Mouse (Mus musculus): Measurements from ENCODE around the gene Ccdc181. TPM values are rescaled to one million over a fixed set of nuclear protein-coding genes. Genes with fewer than 3 reads are reported as not detected.

Ccdc181 gene
- total and polyA plus RNA-seq, 3 experiments = 8.8 to 12.1 (median 10.6) TPM

- in situ Hi-C loops (cut with MboI; ENCODE audit: low pct_ligation_motif_present, low pct_unique_long_range_greater_than_20kb, low sequenced_read_pairs) (loop anchor here (25.0 kb wide), 1 partner anchor 792 kb away; no protein-coding TSS in a partner anchor), dilution Hi-C loops (cut with MboI; ENCODE audit: extremely low pct_ligation_motif_present, extremely low pct_unique_long_range_greater_than_20kb, low sequenced_read_pairs) (no loop called here)
- H3K4me3 ChIP-seq (replicated peaks in 1 of 3; ENCODE audit: low read depth in 2 of 3, low read length in 2 of 3, poor library complexity in 1 of 3) = no peak overlapping the region
Observed at GRCm38 (mm10) chr1:164320731-164321130, 45.3 kb downstream of the Ccdc181 start.

GRCm38 (mm10) chr1:164321408-164321807 is 46.0 kb downstream of the Ccdc181 start:
- TF ChIP-seq E2F4 (IDR thresholded peaks at IDR 0.05; ENCODE audit: insufficient replicate concordance, low read depth, low read length) (no peak), CTCF (conservative IDR thresholded peaks at IDR 0.05 in 1 of 2, IDR thresholded peaks at IDR 0.05 in 1 of 2; ENCODE audit: low read depth in 2 of 2, low read length in 2 of 2) (no peak), KAT2A (IDR thresholded peaks at IDR 0.05; ENCODE audit: insufficient replicate concordance, low read length) (no peak), ZC3H11A (IDR thresholded peaks at IDR 0.05; ENCODE audit: low read depth, low read length) (no peak), MEF2A (IDR thresholded peaks at IDR 0.05; ENCODE audit: borderline replicate concordance, low read depth, low read length) (no peak), NRF1 (IDR thresholded peaks at IDR 0.05; ENCODE audit: low read depth, low read length) (no peak), CHD1 (IDR thresholded peaks at IDR 0.05; ENCODE audit: low read depth, low read length) (no peak), MAZ (IDR thresholded peaks at IDR 0.05; ENCODE audit: low read depth, low read length) (no peak), MAX (IDR thresholded peaks at IDR 0.05; ENCODE audit: low read length) (no peak), POLR2AphosphoS2 (IDR thresholded peaks at IDR 0.05; ENCODE audit: low read depth, low read length) (no peak), ETS1 (conservative IDR thresholded peaks at IDR 0.05; ENCODE audit: low read depth, low read length) (no peak), CHD2 (IDR thresholded peaks at IDR 0.05; ENCODE audit: low read length) (no peak), ZMIZ1 (IDR thresholded peaks at IDR 0.05; ENCODE audit: low read depth, low read length) (no peak), NELFE (IDR thresholded peaks at IDR 0.05; ENCODE audit: low read depth, low read length) (no peak), USF2 (conservative IDR thresholded peaks at IDR 0.05; ENCODE audit: low read depth, low read length) (no peak), MXI1 (IDR thresholded peaks at IDR 0.05; ENCODE audit: low read depth, low read length) (no peak), SMC3 (IDR thresholded peaks at IDR 0.05; ENCODE audit: low read depth, low read length) (no peak), RAD21 (IDR thresholded peaks at IDR 0.05; ENCODE audit: low read depth, low read length) (no peak), HCFC1 (IDR thresholded peaks at IDR 0.05; ENCODE audit: low read depth, low read length) (no peak), EP300 (IDR thresholded peaks at IDR 0.05; ENCODE audit: low read length) (no peak)
- no peak for DNase-seq (ENCODE audit: extremely low read depth)
- dilution Hi-C loops (cut with MboI; ENCODE audit: extremely low pct_ligation_motif_present, extremely low pct_unique_long_range_greater_than_20kb, low sequenced_read_pairs) = no loop called here
- in situ Hi-C loops (cut with MboI; ENCODE audit: low pct_ligation_motif_present, low pct_unique_long_range_greater_than_20kb, low sequenced_read_pairs) = loop anchor here (25.0 kb wide), 1 partner anchor 791 kb away; no protein-coding TSS in a partner anchor
- H3K79me2 ChIP-seq (replicated peaks; ENCODE audit: control insufficient read depth, extremely low read depth, insufficient read depth, poor library complexity, severe bottlenecking) = no peaks in the 10 kb centered on the region
- H3K4me3 ChIP-seq (replicated peaks in 1 of 3; ENCODE audit: low read depth in 2 of 3, low read length in 2 of 3, poor library complexity in 1 of 3) = no peak overlapping the region
- peaks cover 4 to 31% of the 10 kb centered on the region in 2 experiments for H3K36me3 ChIP-seq (replicated peaks in 1 of 2; ENCODE audit: control insufficient read depth in 1 of 2, insufficient read depth in 1 of 2, low read length in 1 of 2)
- H3K9ac ChIP-seq (ENCODE audit: insufficient read depth, low read depth) = no peak overlapping the region
- H3K27ac ChIP-seq (ENCODE audit: insufficient read depth, low read depth) = no peak overlapping the region
- no peaks in the 10 kb centered on the region for H3K9me3 ChIP-seq (replicated peaks; ENCODE audit: low read length)
- H3K4me1 ChIP-seq (ENCODE audit: control insufficient read depth in 1 of 2, insufficient read depth in 2 of 2) = no peaks in the 10 kb centered on the region
- H3K4me2 ChIP-seq (ENCODE audit: insufficient read depth, low read depth, poor library complexity, severe bottlenecking) = no peak overlapping the region
- H3K27me3 ChIP-seq (replicated peaks) = no peaks in the 10 kb centered on the region

More at GRCm38 (mm10) chr1:164320731-164321130, 45.3 kb downstream of the Ccdc181 start:
- H3K36me3 ChIP-seq (replicated peaks in 1 of 2; ENCODE audit: control insufficient read depth in 1 of 2, insufficient read depth in 1 of 2, low read length in 1 of 2) = peaks cover 4 to 31% of the 10 kb centered on the region in 2 experiments
- H3K79me2 ChIP-seq (replicated peaks; ENCODE audit: control insufficient read depth, extremely low read depth, insufficient read depth, poor library complexity, severe bottlenecking) = no peaks in the 10 kb centered on the region
- H3K9ac ChIP-seq (ENCODE audit: insufficient read depth, low read depth) = no peak overlapping the region
- no peaks in the 10 kb centered on the region for H3K27me3 ChIP-seq (replicated peaks)
- H3K4me1 ChIP-seq (ENCODE audit: control insufficient read depth in 1 of 2, insufficient read depth in 2 of 2) = no peaks in the 10 kb centered on the region
- H3K9me3 ChIP-seq (replicated peaks; ENCODE audit: low read length) = no peaks in the 10 kb centered on the region
- H3K4me2 ChIP-seq (ENCODE audit: insufficient read depth, low read depth, poor library complexity, severe bottlenecking) = no peak overlapping the region
- no peak for DNase-seq (ENCODE audit: extremely low read depth)
- TF ChIP-seq MAX (IDR thresholded peaks at IDR 0.05; ENCODE audit: low read length) = no peak
- TF ChIP-seq USF2 (conservative IDR thresholded peaks at IDR 0.05; ENCODE audit: low read depth, low read length) = no peak
- no peak for TF ChIP-seq MAZ (IDR thresholded peaks at IDR 0.05; ENCODE audit: low read depth, low read length)
- TF ChIP-seq CHD1 (IDR thresholded peaks at IDR 0.05; ENCODE audit: low read depth, low read length) = no peak
- TF ChIP-seq POLR2AphosphoS2 (IDR thresholded peaks at IDR 0.05; ENCODE audit: low read depth, low read length) = no peak
- TF ChIP-seq CTCF (conservative IDR thresholded peaks at IDR 0.05 in 1 of 2, IDR thresholded peaks at IDR 0.05 in 1 of 2; ENCODE audit: low read depth in 2 of 2, low read length in 2 of 2) = no peak
- no peak for TF ChIP-seq KAT2A (IDR thresholded peaks at IDR 0.05; ENCODE audit: insufficient replicate concordance, low read length)
- TF ChIP-seq NRF1 (IDR thresholded peaks at IDR 0.05; ENCODE audit: low read depth, low read length) = no peak
- no peak for TF ChIP-seq RAD21 (IDR thresholded peaks at IDR 0.05; ENCODE audit: low read depth, low read length)
- TF ChIP-seq BHLHE40 (IDR thresholded peaks at IDR 0.05; ENCODE audit: low read depth, low read length) = no peak
- no peak for TF ChIP-seq JUN (IDR thresholded peaks at IDR 0.05; ENCODE audit: insufficient read depth, low read depth, low read length)
- TF ChIP-seq RCOR1 (conservative IDR thresholded peaks at IDR 0.05; ENCODE audit: low read depth, low read length) = no peak
- TF ChIP-seq SIN3A (IDR thresholded peaks at IDR 0.05; ENCODE audit: low read length) = no peak
- no peak overlapping the region for H3K27ac ChIP-seq (ENCODE audit: insufficient read depth, low read depth)

All from CH12.LX (cell line).